Mouse (Mus musculus): ENCODE results near the gene Wnt10a.

Gene Wnt10a

GRCm38 (mm10) chr1:74784041-74784759, 7.1 kb upstream of the Wnt10a start:
- peak in 1 of 2 experiments; percentile 65 for DNase-seq (ENCODE audit: low spot score in 2 of 2)

DNA sequence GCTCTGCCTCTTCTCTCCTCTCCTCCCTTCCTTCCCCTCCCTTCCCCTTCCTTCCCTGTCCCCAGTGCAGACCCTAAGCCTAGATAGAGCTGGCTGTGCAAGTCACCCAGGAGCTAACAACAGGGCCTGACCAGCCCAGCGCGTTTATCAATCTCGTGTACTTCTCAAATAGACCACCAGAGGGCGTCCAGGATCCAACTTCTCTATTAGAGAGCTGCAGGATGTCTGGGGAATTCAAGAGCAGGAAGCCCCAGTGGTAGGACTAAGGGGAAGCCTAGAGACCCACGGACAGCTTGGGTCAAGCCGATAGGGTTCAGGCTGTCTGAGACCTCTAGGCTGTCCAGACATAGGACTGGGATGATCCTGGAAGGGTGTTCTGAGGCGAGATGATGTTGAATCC, 3.5 kb upstream of the Wnt10a start:
- DNase-seq (ENCODE audit: low spot score in 2 of 2), result peak in 1 of 2 experiments; percentile 84

GRCm38 (mm10) chr1:74788603-74789176, 2.6 kb upstream of the Wnt10a start:
- no peak for DNase-seq (ENCODE audit: low spot score in 2 of 2)

DNA sequence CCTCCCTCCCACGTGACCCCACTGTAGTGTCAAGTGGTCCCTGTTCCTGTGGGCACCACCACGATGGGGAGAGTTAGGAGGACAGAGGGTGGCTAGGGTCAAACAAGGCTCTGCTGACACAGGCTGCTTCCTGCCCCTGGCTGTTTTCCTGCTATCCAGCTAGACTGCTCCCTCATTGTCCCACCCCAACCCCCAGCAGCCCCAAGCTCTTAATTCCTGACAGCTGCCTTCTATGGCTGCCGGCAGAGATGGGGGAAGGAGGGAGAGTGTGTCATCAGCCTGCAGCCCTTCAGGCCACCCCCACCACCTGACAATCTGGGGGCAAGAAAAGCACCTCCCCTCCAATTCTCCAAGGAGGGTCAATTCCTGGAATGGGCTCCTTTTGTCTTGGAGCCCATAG, 1.2 kb upstream of the Wnt10a start:
- DNase-seq (ENCODE audit: low spot score in 2 of 2), result no peak

GRCm38 (mm10) chr1:74792831-74793660, 1.7 kb downstream of the Wnt10a start:
- no peak for DNase-seq (ENCODE audit: low spot score in 2 of 2)

- DNase-seq (ENCODE audit: low spot score in 2 of 2), result no peak
Observed at GRCm38 (mm10) chr1:74794487-74795144, 3.3 kb downstream of the Wnt10a start.

DNA sequence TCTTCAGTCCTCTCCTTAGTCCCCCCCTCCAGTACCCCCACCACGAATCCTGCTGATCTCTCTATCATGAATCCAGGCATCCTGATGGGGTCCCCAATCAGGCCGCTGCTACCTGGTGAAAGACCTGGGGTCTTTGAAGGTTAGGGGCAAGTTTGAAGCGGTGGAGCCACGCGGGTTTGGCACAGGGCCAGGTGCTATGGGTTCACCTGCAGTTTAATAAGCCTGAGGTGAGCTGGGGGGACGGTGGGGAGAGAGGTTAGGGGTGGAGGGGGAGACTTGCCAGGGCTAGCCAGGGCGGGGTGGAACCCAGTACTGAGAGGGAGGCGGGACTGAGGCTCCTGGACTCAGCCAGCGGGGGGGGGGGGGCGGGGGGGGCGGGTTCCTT, 3.8 kb downstream of the Wnt10a start:
- DNase-seq (ENCODE audit: low spot score in 2 of 2), result no peak

DNA sequence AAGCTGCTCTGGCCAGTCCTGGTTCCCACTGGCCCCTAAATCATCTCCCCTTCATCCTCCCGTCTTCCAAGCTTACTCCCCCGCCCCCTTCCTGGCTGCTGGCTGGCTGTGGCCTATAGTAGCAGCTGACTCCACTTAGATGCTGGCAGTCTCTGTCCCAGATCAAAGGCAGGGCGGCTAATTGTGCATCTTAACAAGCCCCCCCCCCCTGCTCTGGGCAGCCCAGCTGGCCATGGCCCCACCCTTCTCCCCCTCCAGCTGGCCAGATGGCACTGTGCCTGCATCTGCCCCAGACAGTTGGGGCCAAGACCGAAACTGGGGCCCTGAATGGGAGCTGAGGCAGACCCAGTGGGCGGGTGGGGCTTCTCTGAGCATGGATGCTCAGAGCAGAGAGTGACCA, 6.1 kb downstream of the Wnt10a start:
- peak in 1 of 2 experiments; percentile 75 for DNase-seq (ENCODE audit: low spot score in 2 of 2)

GRCm38 (mm10) chr1:74800424-74800888, 9.1 kb downstream of the Wnt10a start:
- DNase-seq (ENCODE audit: low spot score in 2 of 2), result no peak

DNA sequence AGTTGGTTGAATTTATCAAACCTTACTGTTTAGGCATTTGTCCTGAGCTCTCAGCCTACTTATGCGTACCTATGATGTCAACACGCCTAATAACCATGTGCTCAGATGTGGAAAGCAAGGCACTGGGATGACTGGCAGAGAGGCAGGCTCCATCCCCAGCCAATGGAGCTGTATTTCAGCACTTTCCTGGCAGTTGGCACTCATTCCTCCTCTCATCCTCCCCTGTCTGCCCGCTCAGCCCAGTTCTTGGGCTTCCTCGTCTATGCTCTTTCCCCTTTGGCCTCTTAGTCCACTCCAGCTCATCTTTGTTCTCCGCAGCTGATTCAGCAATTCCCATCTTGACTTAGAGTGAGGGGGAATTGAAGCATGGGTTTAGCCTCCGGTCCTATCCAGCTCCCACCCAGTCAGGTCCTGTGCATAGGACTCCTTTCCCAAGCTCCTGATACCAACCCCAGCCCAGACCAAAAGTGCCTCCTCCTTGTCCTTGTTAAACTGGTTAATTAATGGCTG, 10.4 kb downstream of the Wnt10a start:
- DNase-seq (ENCODE audit: low spot score in 2 of 2), result no peak

GRCm38 (mm10) chr1:74802795-74803656, 11.7 kb downstream of the Wnt10a start:
- DNase-seq (ENCODE audit: low spot score in 2 of 2), result no peak

DNA sequence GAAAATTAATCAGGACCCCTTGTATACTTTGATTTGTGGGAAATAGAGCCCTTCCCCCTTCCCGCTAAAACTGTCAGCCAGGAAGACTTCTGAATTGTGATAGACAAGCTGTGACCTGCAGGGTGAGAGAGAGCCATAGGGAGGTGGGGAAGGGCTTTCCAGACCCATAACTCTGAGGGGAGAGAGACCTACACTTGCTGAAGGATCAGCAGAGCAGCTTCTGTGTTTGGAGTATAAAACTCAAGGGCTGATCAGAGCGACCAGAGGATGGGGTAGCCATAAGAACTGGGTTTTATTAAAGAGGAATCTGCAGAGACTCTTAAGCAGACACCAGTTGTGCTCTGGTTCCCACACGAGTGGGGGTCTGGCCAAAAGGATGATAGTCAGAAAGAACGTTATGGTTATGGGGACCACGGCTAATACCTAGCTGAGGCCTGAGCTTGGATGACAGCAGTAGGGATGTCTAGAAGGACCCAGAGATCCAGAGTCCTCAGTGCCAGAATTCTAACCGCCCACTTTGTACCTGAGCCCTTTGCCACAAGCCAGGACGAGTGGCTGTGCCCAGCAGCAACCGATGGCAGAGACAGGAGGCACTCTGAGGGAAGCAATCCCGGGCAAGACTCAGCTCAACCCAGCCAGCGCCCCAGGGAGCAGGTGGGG, 13.0 kb downstream of the Wnt10a start:
- no peak for DNase-seq (ENCODE audit: low spot score in 2 of 2)

GRCm38 (mm10) chr1:74805340-74805835, 14.1 kb downstream of the Wnt10a start:
- no peak for DNase-seq (ENCODE audit: low spot score in 2 of 2)

DNA sequence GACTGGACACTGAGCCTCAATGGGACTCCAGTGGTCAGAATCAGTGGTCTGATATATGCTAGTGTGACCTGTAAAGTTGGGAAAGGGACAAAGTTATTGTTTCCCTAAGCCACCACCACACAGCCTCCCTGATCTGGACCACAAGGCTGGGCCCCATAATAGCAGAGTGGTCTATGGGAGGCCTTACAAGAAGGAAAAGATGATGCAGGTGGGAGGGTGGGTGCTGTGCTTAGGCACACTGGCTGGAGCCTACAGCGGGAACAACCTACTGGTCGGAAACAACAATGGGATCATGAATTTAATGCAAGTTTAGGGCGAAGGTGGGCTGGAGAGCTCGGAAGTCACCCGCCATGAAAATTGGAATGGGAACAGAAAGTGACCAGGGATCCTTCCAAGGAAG, 14.5 kb downstream of the Wnt10a start:
- DNase-seq (ENCODE audit: low spot score in 2 of 2), result no peak

DNA sequence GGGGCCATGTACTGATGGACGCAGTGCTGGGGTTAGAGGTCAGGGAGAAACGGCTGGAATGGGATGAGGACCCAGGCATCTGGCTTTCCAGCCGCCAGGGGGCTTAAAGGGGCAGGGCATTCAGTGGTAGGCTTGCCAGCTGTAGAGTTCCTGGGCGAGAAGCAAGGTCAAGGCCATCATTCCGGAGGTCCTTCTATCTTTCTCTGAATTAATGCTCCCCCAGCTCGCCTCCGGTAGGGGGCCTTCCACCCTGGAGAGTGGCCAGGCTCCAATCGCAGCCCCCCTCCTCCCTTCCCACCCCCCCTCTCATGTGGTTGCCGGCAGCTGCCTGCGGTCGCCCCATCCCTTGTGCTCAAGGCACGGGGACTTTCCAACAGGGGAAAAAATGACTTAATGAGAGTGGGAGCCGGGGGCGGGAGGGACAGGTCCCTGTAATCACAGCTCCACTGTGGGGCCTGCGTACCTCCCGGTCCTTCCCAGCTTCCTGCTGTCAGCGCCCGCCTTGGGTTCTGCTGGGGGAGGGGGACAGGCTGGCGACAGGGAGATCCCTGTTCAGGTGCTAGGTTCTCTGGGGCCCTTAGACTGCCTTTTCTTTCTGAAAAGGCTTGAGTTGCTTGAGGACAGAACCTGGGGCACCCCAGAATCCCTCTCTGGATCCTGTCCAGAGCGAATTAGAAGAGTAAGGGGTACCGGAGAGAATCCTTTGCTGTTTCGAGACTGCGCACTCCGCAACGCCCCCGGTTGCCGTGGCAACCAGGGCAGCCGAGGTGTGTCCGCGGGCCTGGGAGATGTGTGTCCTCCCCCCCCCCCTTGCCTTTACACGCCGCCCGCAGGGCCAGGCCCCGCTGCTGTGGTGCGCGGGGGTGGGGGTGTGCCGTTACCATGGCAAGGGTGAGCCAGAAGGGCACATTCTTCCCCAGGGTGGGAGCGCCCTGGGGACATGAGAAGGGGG, 15.3 kb downstream of the Wnt10a start:
- no peak for DNase-seq (ENCODE audit: low spot score in 2 of 2)

- DNase-seq (ENCODE audit: low spot score in 2 of 2), result no peak
Observed at GRCm38 (mm10) chr1:74807551-74808071, 16.3 kb downstream of the Wnt10a start.

- DNase-seq (ENCODE audit: low spot score in 2 of 2), result peak; percentile 89 to 94
Observed at GRCm38 (mm10) chr1:74808078-74808477, 16.8 kb downstream of the Wnt10a start.

GRCm38 (mm10) chr1:74809007-74809406, 17.7 kb downstream of the Wnt10a start:
- no peak for DNase-seq (ENCODE audit: low spot score in 2 of 2)

All from cerebellum, postnatal 4 days (tissue).